Mouse (Mus musculus) limb, embryonic 14.5 days (tissue): ENCODE data around the gene Gcnt3. TPM values are rescaled to one million over a fixed set of nuclear protein-coding genes. Genes with fewer than 3 reads are reported as not detected.

Experiments used
- ATAC-seq: fragments of 200-750 bp; cut with Nextera tagmentation; 2 replicates; pipeline ENCODE4 v1.8.0; 2017; ENCODE audit warnings: low read depth, moderate number of reproducible peaks, moderate TSS enrichment; ENCODE audit not compliant: low FRiP score
- DNase-seq: peaks from one replicate; pipeline ENCODE4 v3.0.0-alpha.2; 2015; ENCODE audit warnings: low spot score
- H3K27ac ChIP-seq: fragments of 300-500 bp; sonication (generic); replicated peaks from 2 replicates; pipeline ENCODE4 v1.5.1; 2014; ENCODE audit warnings: low read depth, mild to moderate bottlenecking, low read length, moderate library complexity, mixed read lengths
- H3K27me3 ChIP-seq: fragments of 300-500 bp; sonication (generic); 2 replicates; pipeline ENCODE4 v1.6.1; 2014; ENCODE audit warnings: low read length, mixed read lengths; ENCODE audit not compliant: control insufficient read depth, insufficient read depth
- H3K36me3 ChIP-seq: fragments of 300-500 bp; sonication (generic); 2 replicates; pipeline ENCODE4 v1.6.1; 2014; ENCODE audit warnings: mild to moderate bottlenecking, low read length, moderate library complexity, mixed read lengths; ENCODE audit not compliant: control insufficient read depth, insufficient read depth
- H3K4me1 ChIP-seq: fragments of 300-500 bp; sonication (generic); 2 replicates; pipeline ENCODE4 v1.6.1; 2014; ENCODE audit warnings: antibody characterized with exemption, low read length, mixed read lengths; ENCODE audit not compliant: control insufficient read depth, insufficient read depth
- H3K4me2 ChIP-seq: fragments of 300-500 bp; sonication (generic); replicated peaks from 2 replicates; pipeline ENCODE4 v1.6.1; 2014; ENCODE audit warnings: low read depth, mild to moderate bottlenecking, low read length, moderate library complexity; ENCODE audit not compliant: severe bottlenecking
- H3K4me3 ChIP-seq: fragments of 300-500 bp; sonication (generic); replicated peaks from 2 replicates; pipeline ENCODE4 v1.5.1; 2014; ENCODE audit warnings: low read length
- H3K9ac ChIP-seq: fragments of 300-500 bp; sonication (generic); 2 replicates; pipeline ENCODE4 v1.6.1; 2014; ENCODE audit warnings: mild to moderate bottlenecking, low read depth, low read length, moderate library complexity; ENCODE audit not compliant: severe bottlenecking
- H3K9me3 ChIP-seq: fragments of 300-500 bp; sonication (generic); 2 replicates; pipeline ENCODE4 v1.6.1; 2016; ENCODE audit warnings: low read length; ENCODE audit not compliant: control insufficient read depth
- POLR2A ChIP-seq: fragments of 200-500 bp; IDR thresholded peaks from 2 replicates; pipeline ENCODE4 v1.8.0; 2012; ENCODE audit warnings: inconsistent platforms, mild to moderate bottlenecking, moderate library complexity, borderline replicate concordance; ENCODE audit not compliant: insufficient read depth, insufficient read length; ENCODE audit errors: extremely low read depth
- WGBS: fragments of 180-500 bp; shearing (Covaris S2); extraction: QIAGEN DNeasy Blood & Tissue Kit; methylation state at CpG from one replicate; pipeline ENCODE4 v1.1.7; 2014; 5-methylcytosine and 5-hydroxymethylcytosine counted together
- polyA plus RNA-seq, 2 experiments: library from polyadenylated mRNA; depleted of rRNA in 1 of 2; stranded (reverse) in 1 of 2; unstranded in 1 of 2; fragments of >200 nt; fragmentation: Nextera tagmentation in 1 of 2; extraction: Ambion mirVana in 1 of 2; gene quantifications; 2 replicates each; pipeline versions ENCODE4 v1.2.1 to v1.2.3; 2012 to 2014

Gene Gcnt3
- polyA plus RNA-seq, 2 experiments = 0.03 to 0.06 TPM

GRCm38 (mm10) chr9:70011537-70012407 is 26.1 kb downstream of the Gcnt3 start:
- peak overlapping the region; percentile 92 for H3K27ac ChIP-seq
- ATAC-seq = 0 out of 2 replicates have a peak, but pooled peaks have one; percentile 16

GRCm38 (mm10) chr9:70010781-70011473 is 27.0 kb downstream of the Gcnt3 start:
- H3K9ac ChIP-seq = no peak overlapping the region
- H3K4me3 ChIP-seq = no peak overlapping the region
- H3K27me3 ChIP-seq = no peaks in the 10 kb centered on the region
- no peak overlapping the region for H3K4me2 ChIP-seq
- peaks cover 12% of the 10 kb centered on the region; the same call in 1 of the 2 replicates for H3K4me1 ChIP-seq
- DNase-seq (no peak), ATAC-seq (no peak)
- 95% methylated on average over 5 of the region's 5 CpGs for WGBS
- peaks cover 36% of the 10 kb centered on the region for H3K36me3 ChIP-seq
- H3K27ac ChIP-seq = no peak overlapping the region
- H3K9me3 ChIP-seq = no peaks in the 10 kb centered on the region
- no peak for TF ChIP-seq POLR2A

More at GRCm38 (mm10) chr9:70011537-70012407, 26.1 kb downstream of the Gcnt3 start:
- WGBS = 57% methylated on average over 14 of the region's 14 CpGs
- Histone ChIP-seq H3K4me3 (peak overlapping the region; percentile 83), H3K9me3 (no peaks in the 10 kb centered on the region), H3K27me3 (no peaks in the 10 kb centered on the region), H3K4me1 (peaks cover 12% of the 10 kb centered on the region; the same call in 1 of the 2 replicates), H3K9ac (peak overlapping the region; percentile 93), H3K4me2 (peak overlapping the region; percentile 64), H3K36me3 (peaks cover 36% of the 10 kb centered on the region)
- no peak for DNase-seq
- TF ChIP-seq POLR2A = no peak

- H3K27ac ChIP-seq = no peak overlapping the region
- WGBS = 80% methylated on average over 8 of the region's 8 CpGs
- peaks cover 45% of the 10 kb centered on the region for H3K36me3 ChIP-seq
- H3K9me3 ChIP-seq = no peaks in the 10 kb centered on the region
- DNase-seq (no peak), ATAC-seq (no peak)
- H3K4me2 ChIP-seq = no peak overlapping the region
- no peak for TF ChIP-seq POLR2A
- H3K4me1 ChIP-seq = peaks cover 12% of the 10 kb centered on the region; the same call in 1 of the 2 replicates
- no peak overlapping the region for H3K9ac ChIP-seq
- no peak overlapping the region for H3K4me3 ChIP-seq
- H3K27me3 ChIP-seq = no peaks in the 10 kb centered on the region
These were observed 28.1 kb downstream of the Gcnt3 start for GRCm38 (mm10) chr9:70009754-70010304.

GRCm38 (mm10) chr9:70007506-70008248 is 30.2 kb downstream of the Gcnt3 start:
- WGBS = 84% methylated on average over 14 of the region's 14 CpGs
- no peak for DNase-seq
- no peaks in the 10 kb centered on the region for H3K9me3 ChIP-seq
- no peak for TF ChIP-seq POLR2A
- no peaks in the 10 kb centered on the region for H3K27me3 ChIP-seq
- H3K4me3 ChIP-seq = no peak overlapping the region
- peaks cover 4% of the 10 kb centered on the region; the same call in 1 of the 2 replicates for H3K4me1 ChIP-seq
- H3K4me2 ChIP-seq = no peak overlapping the region
- H3K27ac ChIP-seq = no peak overlapping the region
- ATAC-seq = no peak
- no peak overlapping the region for H3K9ac ChIP-seq
- H3K36me3 ChIP-seq = peaks cover 63% of the 10 kb centered on the region
